Mouse (Mus musculus): ENCODE measurements around the gene Gm13278. TPM values are rescaled to one million over a fixed set of nuclear protein-coding genes. Genes with fewer than 3 reads are reported as not detected.
"Not testable (repeated sequence)": the region's sequence is repeated elsewhere in the genome, so short reads cannot be mapped to it uniquely, and the experiment has no call there.

Gm13278 gene
- not detected in 2 replicates for polyA plus RNA-seq (2012; rRNA removed)
- not detected in 2 replicates for polyA plus RNA-seq (2014; fragmentation: Nextera tagmentation; extraction: Ambion mirVana)

DNA sequence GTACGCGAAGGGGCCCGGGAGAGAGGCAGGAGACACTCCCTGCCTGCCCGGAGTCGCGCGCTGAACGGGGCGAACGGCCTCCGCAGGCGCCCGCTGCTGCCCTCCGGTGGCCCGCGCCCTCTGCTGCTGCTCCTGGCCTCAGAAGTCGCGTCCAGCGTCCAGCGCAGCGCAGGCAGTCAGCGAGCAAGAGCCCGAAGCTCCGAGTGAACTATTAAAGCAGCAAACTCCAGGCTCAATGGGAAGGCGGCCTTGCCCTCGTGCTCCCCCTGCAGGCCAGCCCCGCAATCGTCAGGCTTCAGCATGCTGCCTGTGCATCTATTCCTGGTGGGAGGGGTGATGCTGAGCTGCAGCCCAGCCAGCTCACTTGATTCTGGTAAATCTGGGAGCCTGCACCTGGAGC, at the start of gene Gm13278:
TSS of gene Gm13278 (plus strand) at position 301 of the 400 bp plus-strand sequence.
- not testable (repeated sequence) for H3K9me3 ChIP-seq (ENCODE audit: control insufficient read depth, low read length); H3K27ac ChIP-seq; H3K9ac ChIP-seq (replicated peaks); H3K36me3 ChIP-seq (replicated peaks; ENCODE audit: control insufficient read depth, insufficient read depth, low read depth); H3K27me3 ChIP-seq (ENCODE audit: control insufficient read depth, insufficient read depth, low read length); H3K4me2 ChIP-seq (ENCODE audit: low read depth); DNase-seq (ENCODE audit: low read depth in 3 of 3, low spot score in 3 of 3); H3K4me1 ChIP-seq (replicated peaks; ENCODE audit: control insufficient read depth in 2 of 2, insufficient read depth in 2 of 2, low read length in 1 of 2); ATAC-seq (ENCODE audit: insufficient read depth); H3K4me3 ChIP-seq (ENCODE audit: insufficient read depth in 1 of 2, low read depth in 2 of 2, low read length in 2 of 2)
- WGBS (ENCODE audit: insufficient replicate concordance), result no CpG with 5 or more reads among the region's 28 CpGs

DNA sequence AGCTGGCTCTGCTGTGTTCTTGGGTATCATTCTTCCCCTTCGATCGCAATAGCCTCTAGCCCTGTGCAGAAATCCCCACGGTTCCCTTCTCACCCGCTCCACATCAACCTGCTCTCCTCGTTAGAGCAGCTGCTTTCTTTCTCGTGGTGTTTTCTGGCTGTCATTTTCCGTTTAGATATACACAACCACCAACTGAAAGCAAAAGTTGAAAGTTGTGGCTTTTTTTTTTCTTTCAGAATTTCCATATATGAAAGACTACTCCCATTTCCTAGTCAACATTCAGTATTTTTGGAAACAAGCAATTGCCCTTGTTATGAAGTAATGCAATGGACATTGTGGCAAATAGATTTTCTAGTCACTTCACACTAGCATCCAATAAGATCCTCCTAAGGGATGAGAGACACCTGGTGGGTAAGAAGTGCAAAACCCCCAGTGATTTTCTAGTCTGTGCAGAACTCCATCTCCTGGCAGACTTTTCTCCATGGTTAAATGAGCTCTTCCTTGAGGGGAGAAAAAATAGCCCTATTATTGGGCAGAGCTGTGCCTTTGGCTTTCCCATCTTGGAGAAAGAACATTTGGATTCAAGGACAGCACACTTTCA, 48.5 kb upstream of the Gm13278 start:
- Histone ChIP-seq H3K9ac (replicated peaks) (no peak overlapping the region), H3K27ac (no peak overlapping the region), H3K4me1 (replicated peaks; ENCODE audit: control insufficient read depth in 2 of 2, insufficient read depth in 2 of 2, low read length in 1 of 2) (no peaks in the 10 kb centered on the region), H3K4me2 (ENCODE audit: low read depth) (no peak overlapping the region), H3K27me3 (ENCODE audit: control insufficient read depth, insufficient read depth, low read length) (no peaks in the 10 kb centered on the region), H3K9me3 (ENCODE audit: control insufficient read depth, low read length) (no peaks in the 10 kb centered on the region), H3K4me3 (ENCODE audit: insufficient read depth in 1 of 2, low read depth in 2 of 2, low read length in 2 of 2) (no peak overlapping the region), H3K36me3 (replicated peaks; ENCODE audit: control insufficient read depth, insufficient read depth, low read depth) (no peaks in the 10 kb centered on the region)
- ATAC-seq (ENCODE audit: insufficient read depth) (no peak), DNase-seq (ENCODE audit: low read depth in 3 of 3, low spot score in 3 of 3) (no peak)
- TF ChIP-seq CTCF (IDR thresholded peaks at IDR 0.05; ENCODE audit: low read depth) (no peak; the same call in 1 of the 2 replicates), EP300 (IDR thresholded peaks at IDR 0.05; ENCODE audit: low read depth) (no peak)
- WGBS (ENCODE audit: insufficient replicate concordance), result 53% methylated on average over 7 of the region's 7 CpGs

DNA sequence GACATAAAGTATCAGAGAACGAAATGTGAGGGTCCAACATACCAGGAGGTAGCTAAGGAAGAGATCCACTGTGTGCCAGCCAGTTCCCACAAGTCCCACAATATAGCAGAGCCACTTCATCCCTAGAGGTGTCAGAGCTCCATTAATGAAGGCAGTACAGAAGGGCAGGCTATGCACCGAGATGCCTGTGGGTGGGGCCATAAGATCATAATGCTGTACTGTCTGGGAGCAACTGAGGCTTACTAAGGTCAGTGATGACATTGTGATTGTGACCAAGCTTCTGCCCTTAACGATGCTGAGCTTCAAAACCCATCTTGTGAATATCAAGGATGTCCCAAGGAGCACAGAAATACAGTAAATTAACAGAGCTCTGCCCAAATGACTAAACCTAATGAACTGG, 47.1 kb upstream of the Gm13278 start:
- 53% methylated on average over 3 of the region's 3 CpGs for WGBS (ENCODE audit: insufficient replicate concordance)
- Histone ChIP-seq H3K4me1 (replicated peaks; ENCODE audit: control insufficient read depth in 2 of 2, insufficient read depth in 2 of 2, low read length in 1 of 2) (no peaks in the 10 kb centered on the region), H3K9me3 (ENCODE audit: control insufficient read depth, low read length) (no peaks in the 10 kb centered on the region), H3K4me3 (ENCODE audit: insufficient read depth in 1 of 2, low read depth in 2 of 2, low read length in 2 of 2) (no peak overlapping the region), H3K27ac (no peak overlapping the region), H3K9ac (replicated peaks) (no peak overlapping the region), H3K36me3 (replicated peaks; ENCODE audit: control insufficient read depth, insufficient read depth, low read depth) (no peaks in the 10 kb centered on the region), H3K27me3 (ENCODE audit: control insufficient read depth, insufficient read depth, low read length) (no peaks in the 10 kb centered on the region), H3K4me2 (ENCODE audit: low read depth) (no peak overlapping the region)
- ATAC-seq (ENCODE audit: insufficient read depth) (no peak), DNase-seq (ENCODE audit: low read depth in 3 of 3, low spot score in 3 of 3) (no peak)
- no peak for TF ChIP-seq CTCF (IDR thresholded peaks at IDR 0.05; ENCODE audit: low read depth)
- TF ChIP-seq EP300 (IDR thresholded peaks at IDR 0.05; ENCODE audit: low read depth), result no peak

DNA sequence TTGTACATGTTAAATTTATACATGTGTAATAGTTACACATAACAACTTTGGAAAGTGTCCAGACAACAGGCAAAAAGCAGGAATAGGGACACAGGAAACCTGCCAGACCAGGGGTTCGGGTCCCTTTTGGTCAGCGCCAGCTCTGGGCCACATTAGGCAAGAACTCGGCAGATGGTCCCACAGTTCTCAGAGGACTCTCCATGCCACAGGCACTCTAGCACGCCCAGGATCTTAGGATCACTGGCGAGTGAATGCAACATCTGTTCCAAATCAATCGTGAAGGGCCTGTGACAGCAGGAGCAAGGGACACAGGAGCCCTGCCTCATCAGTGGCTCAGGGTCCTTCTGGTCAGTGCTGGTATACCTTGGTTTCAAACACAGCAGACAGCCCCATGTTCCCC, 41.4 kb upstream of the Gm13278 start:
- 52% methylated on average over 6 of the region's 6 CpGs for WGBS (ENCODE audit: insufficient replicate concordance)
- no peaks in the 10 kb centered on the region for H3K9me3 ChIP-seq (ENCODE audit: control insufficient read depth, low read length)
- no peak overlapping the region for H3K27ac ChIP-seq
- no peaks in the 10 kb centered on the region for H3K4me1 ChIP-seq (replicated peaks; ENCODE audit: control insufficient read depth in 2 of 2, insufficient read depth in 2 of 2, low read length in 1 of 2)
- H3K4me2 ChIP-seq (ENCODE audit: low read depth), result no peak overlapping the region
- no peak overlapping the region for H3K9ac ChIP-seq (replicated peaks)
- ATAC-seq (ENCODE audit: insufficient read depth) (no peak), DNase-seq (ENCODE audit: low read depth in 3 of 3, low spot score in 3 of 3) (no peak)
- H3K4me3 ChIP-seq (ENCODE audit: insufficient read depth in 1 of 2, low read depth in 2 of 2, low read length in 2 of 2), result no peak overlapping the region
- no peaks in the 10 kb centered on the region for H3K27me3 ChIP-seq (ENCODE audit: control insufficient read depth, insufficient read depth, low read length)
- H3K36me3 ChIP-seq (replicated peaks; ENCODE audit: control insufficient read depth, insufficient read depth, low read depth), result no peaks in the 10 kb centered on the region
- TF ChIP-seq EP300 (IDR thresholded peaks at IDR 0.05; ENCODE audit: low read depth), result no peak

DNA sequence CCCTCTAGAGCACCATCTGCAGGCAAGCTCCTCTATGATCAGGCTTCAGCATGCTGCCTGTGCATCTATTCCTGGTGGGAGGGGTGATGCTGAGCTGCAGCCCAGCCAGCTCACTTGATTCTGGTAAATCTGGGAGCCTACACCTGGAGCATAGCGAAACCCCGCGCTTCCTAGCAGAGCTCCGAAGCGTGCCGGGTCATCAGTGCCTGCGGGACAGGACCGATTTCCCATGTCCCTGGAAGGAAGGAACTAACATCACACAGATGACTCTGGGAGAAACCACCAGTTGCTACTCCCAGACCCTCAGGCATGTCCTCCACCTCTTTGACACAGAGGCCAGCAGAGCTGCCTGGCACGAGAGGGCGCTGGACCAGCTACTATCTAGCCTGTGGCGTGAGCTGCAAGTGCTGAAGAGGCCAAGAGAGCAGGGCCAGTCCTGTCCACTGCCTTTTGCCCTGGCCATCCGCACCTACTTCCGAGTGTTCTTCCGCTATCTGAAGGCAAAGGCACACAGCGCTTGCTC, 36.5 kb upstream of the Gm13278 start, which contains the start of gene Gm13271:
TSS of gene Gm13271 (plus strand) at position 51 of the 523 bp plus-strand sequence.
- DNase-seq (ENCODE audit: low read depth in 3 of 3, low spot score in 3 of 3); H3K4me3 ChIP-seq (ENCODE audit: insufficient read depth in 1 of 2, low read depth in 2 of 2, low read length in 2 of 2); H3K27me3 ChIP-seq (ENCODE audit: control insufficient read depth, insufficient read depth, low read length); ATAC-seq (ENCODE audit: insufficient read depth); H3K9ac ChIP-seq (replicated peaks); H3K4me1 ChIP-seq (replicated peaks; ENCODE audit: control insufficient read depth in 2 of 2, insufficient read depth in 2 of 2, low read length in 1 of 2); H3K36me3 ChIP-seq (replicated peaks; ENCODE audit: control insufficient read depth, insufficient read depth, low read depth); H3K9me3 ChIP-seq (ENCODE audit: control insufficient read depth, low read length); H3K4me2 ChIP-seq (ENCODE audit: low read depth); H3K27ac ChIP-seq: not testable (repeated sequence)
- WGBS (ENCODE audit: insufficient replicate concordance), result 70% methylated on average over 15 of the region's 15 CpGs
- TF ChIP-seq CTCF (IDR thresholded peaks at IDR 0.05; ENCODE audit: low read depth), result peak; percentile 19; the same call in 1 of the 2 replicates

DNA sequence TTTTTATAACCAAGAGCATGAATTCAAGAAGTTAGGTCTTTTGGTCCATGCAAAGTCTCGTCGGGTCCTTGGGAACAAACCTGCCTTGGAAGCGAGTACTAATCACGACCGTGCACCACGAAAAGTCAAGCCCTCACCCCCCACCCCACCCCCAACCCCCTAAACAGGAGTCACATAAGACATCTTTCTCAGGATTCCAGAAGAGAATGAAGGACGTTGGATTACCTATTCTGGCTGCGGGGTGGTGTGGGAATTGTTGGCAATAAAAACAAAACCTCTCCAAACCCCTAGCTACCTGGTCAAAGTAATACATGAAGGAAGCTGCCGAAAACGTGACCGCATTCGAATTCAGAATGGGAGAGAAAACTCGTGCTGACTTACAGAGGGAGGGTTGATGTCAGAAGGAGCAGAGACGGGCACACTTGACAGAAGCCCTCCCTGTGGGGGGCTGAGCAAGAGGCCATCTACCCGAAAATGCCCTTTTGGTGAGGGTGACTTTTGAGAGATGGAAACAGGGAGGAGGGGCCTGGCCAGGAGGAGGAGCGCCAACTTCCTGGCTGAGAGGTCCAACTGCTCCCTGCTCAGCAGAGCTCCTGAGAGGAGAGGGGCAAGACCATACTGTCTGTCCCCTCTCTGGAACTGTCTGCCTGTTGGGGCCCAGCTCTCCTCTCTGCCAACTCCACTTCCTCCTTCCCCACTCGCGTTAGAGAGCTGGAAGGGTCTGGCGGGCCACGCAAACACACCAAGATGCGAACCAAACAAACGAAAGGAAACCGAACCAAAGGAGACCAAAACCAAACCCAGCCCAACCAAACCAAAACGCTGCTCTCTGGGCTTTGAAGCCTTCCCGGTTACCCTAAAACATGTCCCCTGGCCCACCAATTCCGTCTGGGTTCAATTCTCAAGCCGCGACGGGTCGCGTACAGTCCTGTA, 34.5 kb upstream of the Gm13278 start:
- H3K27me3 ChIP-seq (ENCODE audit: control insufficient read depth, insufficient read depth, low read length); H3K9me3 ChIP-seq (ENCODE audit: control insufficient read depth, low read length); DNase-seq (ENCODE audit: low read depth in 3 of 3, low spot score in 3 of 3); ATAC-seq (ENCODE audit: insufficient read depth); H3K4me1 ChIP-seq (replicated peaks; ENCODE audit: control insufficient read depth in 2 of 2, insufficient read depth in 2 of 2, low read length in 1 of 2); H3K36me3 ChIP-seq (replicated peaks; ENCODE audit: control insufficient read depth, insufficient read depth, low read depth): not testable (repeated sequence)
- 10% methylated on average over 28 of the region's 31 CpGs for whole genome bisulfite sequencing (ENCODE audit: insufficient replicate concordance)
- Histone ChIP-seq H3K4me3 (ENCODE audit: insufficient read depth in 1 of 2, low read depth in 2 of 2, low read length in 2 of 2) (peak overlapping the region; percentile 60 to 63), H3K4me2 (ENCODE audit: low read depth) (peak overlapping the region; percentile 78), H3K27ac (peak overlapping the region; percentile 77), H3K9ac (replicated peaks) (peak overlapping the region; percentile 78)
